Mouse (Mus musculus) brain, adult 2 months (tissue): ENCODE data around the gene Ablim1.

ENCODE experiments used
- DNase-seq: peaks from one replicate; pipeline ENCODE4 v3.0.0; 2011; ENCODE audit warnings: low read depth, low spot score

The Ablim1 gene

GRCm38 (mm10) chr19:57304666-57305065, 10.1 kb downstream of the Ablim1 start:
- DNase-seq, result peak; percentile 53

DNA sequence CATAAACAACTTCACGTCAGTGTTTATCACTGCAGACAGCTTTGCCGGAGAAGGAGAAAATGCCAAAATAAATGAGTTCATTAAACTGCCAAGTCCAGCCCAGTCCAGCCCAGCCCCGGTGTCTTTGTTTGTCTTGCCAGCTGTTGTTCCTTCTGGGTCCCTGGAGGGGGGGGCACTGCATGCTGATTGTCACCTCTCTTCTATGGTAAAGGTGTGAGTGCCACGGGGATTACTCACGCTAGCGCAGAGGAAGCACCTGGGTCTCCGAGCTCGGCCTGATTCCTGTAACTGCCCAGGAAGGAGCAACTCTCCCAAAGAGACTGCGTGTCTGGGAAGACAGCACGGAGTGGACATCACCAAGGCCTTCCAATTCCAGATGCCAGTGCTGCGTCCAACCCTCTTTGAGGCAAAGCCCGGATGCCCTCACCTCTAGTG, 12.7 kb downstream of the Ablim1 start:
- DNase-seq, result no peak

DNA sequence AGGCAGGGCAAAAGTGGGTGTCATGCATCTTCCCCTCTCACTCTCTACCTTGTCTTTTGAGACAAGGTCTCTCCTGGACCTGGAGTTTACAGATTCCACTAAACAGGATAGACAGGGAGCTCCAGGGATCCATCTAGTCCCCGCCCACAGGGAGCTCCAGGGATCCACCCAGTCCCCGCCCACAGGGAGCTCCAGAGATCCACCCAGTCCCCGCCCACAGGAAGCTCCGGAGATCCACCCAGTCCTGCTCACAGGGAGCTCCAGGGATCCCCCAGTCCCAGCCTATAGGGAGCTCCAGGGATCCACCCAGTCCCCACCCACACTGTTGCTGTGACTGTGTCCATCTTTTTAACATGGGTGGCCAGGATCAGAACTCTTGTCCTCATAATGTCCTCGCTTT, 16.7 kb downstream of the Ablim1 start:
- no peak for DNase-seq

DNA sequence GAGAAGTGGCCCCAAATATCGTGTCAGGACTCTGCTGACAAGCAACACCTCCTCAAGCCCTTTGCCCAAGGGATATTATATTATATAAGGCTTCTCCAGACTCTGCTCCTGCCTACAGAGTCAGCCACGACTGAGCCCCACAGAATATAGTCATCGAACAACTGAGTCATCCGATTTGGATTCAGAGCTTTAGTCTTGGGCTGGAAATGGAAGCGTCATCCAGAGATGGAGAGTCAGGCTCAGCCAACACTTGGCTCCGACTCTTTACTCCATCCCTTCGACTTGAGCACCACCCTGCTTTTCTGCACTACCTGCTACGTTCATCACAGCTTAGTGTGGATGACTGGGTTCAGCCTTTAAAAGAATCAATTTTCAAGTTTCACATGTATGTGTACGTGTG, 17.3 kb downstream of the Ablim1 start:
- peak; percentile 84 for DNase-seq

- DNase-seq, result peak; percentile 93
Observed at GRCm38 (mm10) chr19:57296539-57296938, 18.2 kb downstream of the Ablim1 start.

- DNase-seq, result no peak
Observed at GRCm38 (mm10) chr19:57295521-57295920, 19.2 kb downstream of the Ablim1 start.

DNA sequence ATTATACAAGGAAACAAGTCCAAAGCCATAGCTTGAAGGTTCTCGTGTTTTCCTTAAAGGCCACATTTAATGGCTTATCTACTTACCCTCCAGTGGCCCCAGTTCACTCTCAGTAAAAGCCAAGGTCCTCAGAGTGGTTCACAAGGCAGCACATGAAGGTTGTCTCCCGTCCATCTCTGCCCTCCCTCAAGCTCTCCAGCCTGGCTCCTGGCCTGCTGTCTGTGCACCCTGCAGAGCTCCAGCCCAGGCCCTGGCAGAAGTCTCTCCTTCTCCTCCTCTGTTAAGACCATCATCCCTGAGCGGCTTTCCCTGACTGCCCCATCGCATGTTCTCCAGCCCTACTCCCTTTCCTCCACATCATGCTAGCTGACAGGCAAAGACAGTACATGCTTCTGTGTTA, 20.4 kb downstream of the Ablim1 start:
- peak; percentile 69 for DNase-seq

DNA sequence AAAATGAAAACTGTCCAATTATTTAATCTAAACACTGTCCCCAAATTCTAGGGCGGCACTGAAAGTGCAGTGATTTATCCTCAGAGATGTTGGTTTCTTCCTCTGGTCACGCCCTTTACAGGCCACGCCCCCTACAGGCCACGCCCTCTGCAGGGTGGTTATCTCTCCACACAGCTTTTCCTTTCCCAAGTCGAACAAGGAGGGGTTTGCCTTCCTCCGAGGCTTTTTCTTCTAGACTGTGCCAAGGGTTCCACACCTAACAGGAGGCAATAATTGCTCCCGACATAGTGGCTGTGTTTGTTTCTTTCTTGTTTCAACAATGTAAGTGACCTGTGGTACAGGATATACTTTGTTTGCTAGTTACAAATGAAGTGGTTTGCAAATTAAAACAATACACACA, 21.0 kb downstream of the Ablim1 start:
- no peak for DNase-seq

DNA sequence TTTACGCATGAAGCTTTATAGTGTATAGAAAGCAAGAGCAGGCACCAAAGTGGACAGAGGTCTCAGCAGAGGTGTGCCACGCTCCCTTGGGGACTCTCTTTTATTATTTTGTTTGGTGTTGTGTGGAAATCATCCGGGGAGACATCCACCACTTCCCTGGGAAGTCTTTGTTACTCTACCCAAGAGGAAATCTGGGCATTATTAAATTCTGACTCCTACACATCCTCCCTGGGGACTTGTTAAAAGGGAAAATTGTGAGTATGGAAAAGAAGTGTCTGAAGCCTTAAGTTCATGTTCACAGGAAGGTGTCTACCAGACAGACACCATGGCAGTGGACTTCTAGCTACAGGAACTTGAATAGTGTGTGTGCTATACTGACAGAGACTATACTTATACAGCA, 31.4 kb downstream of the Ablim1 start:
- DNase-seq, result no peak

GRCm38 (mm10) chr19:57282642-57283041, 32.1 kb downstream of the Ablim1 start:
- peak; percentile 55 for DNase-seq

- no peak for DNase-seq
Observed at GRCm38 (mm10) chr19:57279666-57280065, 35.1 kb downstream of the Ablim1 start.

GRCm38 (mm10) chr19:57278263-57278662, 36.5 kb downstream of the Ablim1 start:
- DNase-seq, result no peak

DNA sequence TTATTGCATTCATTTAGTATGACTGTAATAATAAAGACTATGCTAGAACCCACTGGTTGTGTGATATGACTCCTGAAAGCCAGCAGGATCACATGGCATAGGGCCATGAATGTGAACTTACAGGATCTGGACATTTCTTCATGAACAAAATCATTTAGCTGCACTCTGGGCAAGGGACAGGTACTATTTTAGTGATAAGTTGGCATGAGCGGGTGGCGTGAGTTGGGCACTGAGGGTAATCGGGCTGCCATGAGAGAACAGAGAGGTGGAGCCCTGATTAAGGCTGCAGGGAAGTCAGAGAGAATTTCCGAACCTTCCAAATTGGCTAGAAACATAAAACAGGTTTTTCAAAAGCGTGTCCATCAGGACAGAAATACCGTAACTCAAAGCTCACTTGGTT, 37.7 kb downstream of the Ablim1 start:
- no peak for DNase-seq

DNA sequence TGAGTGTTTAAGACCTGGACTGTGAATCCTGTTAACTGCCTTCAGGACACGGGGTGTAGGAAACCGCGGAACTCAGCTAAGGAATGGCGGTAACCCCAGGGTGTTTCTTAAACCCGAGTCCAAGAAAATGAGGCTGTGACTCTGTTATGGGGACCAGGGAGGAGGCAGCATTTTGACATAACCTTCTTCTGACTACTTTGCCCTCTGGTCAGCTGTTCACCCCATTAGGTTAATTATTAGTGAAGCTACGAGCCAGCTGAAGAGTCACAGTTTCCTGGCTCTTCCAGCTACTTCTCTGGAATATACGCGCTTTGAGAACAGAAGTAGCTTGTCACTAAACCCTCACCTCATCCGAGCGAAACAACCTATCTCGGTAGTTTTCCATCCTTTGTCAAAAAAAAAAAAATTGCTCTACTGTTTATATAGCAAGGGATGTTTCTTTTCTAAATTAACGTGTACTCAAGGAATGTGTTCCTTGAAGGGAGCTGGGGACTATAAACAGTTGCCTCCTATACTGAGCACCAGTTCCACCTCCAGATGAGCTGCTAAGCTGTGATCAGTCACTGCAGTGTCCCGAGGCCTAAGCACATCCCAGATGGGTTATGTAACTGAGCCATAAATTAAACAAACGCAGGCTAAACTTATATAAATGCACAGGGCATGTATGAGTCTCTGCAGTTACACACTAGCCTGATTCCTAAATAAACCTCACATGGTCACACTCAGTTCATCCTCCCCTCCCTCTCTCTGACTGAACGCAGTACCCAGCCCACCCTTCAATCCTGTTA, 39.4 kb downstream of the Ablim1 start:
- DNase-seq, result peak; percentile 91

DNA sequence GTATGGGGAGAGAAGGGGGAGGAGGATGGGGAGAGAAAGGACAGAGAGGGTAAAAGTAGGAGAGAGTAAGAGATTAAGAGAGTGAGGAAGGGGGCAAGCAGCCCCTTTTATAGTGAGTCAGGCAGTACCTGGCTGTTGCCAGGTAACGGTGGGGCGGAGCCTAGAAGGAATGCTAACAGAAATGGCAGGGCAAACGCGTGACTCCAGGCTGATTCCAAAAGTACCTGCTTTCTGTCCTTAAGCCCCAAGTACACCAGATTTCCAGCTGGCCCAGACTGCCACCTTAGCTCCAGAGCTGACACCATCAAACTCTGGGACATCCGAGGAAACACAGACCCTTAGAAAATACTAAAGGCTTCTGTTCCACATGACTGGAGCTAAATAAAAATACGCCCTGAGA, 40.0 kb downstream of the Ablim1 start:
- DNase-seq, result peak; percentile 79

- DNase-seq, result peak; percentile 79
Observed at GRCm38 (mm10) chr19:57274286-57274685, 40.4 kb downstream of the Ablim1 start.

- peak; percentile 83 for DNase-seq
Observed at GRCm38 (mm10) chr19:57272824-57273613, 41.7 kb downstream of the Ablim1 start.

DNA sequence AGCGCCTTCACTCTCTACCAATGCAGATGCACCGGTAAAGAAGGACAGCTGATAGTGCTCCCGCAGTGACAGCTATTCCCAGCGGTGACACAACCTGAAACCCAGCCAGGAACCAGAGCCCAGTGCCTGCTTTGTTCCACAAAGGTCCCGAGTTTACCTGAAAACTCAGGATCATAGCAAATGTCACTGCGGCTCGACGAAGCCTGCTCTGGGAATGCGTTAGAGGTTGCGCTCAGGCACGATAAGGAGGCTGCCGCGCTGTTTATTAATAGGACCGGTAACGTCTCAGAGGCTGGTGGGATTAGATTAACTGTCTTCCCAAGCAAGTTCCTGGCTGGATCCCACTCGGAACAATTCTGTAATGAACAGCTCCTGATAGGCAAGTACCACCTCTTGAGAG, 43.0 kb downstream of the Ablim1 start:
- no peak for DNase-seq

DNA sequence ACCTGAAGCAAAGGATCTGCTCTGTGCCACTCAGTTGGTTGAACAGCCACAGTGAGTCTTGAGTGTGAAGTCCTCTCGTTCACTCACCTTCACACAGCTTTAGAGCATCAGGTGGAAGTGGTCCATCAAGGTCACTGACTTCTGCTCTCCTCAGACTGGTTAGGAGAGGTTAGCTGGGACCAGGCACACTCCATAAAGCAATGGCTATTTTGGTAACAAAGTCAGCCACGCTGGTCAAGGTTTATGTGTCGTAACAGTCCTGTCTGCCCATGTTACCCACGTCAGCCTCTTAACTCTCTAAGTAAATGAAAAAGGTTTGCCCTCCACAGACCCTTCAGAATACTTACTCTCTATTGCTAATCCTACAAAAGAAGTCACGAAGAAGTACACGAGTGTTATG, 44.0 kb downstream of the Ablim1 start:
- no peak for DNase-seq

- no peak for DNase-seq
Observed at GRCm38 (mm10) chr19:57269791-57270190, 44.9 kb downstream of the Ablim1 start.

DNA sequence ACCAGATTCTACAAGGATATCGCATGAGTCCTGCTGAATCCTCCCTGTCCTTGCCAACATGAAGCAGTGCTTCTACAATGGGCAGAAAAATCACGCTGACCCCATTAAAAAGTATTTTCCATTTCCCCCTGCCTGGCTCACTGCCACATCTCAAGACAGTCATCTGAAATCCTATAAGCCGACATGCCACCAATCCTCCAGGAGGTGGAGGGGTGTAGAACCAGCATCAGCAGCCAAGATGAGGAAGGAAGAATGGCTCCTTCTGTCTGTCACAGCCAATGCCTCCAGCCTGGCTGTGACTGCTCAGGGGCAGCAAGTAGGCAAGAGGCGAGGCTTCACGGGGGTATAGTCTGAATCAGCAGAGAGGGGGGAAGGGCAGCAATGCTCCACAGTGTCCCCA, 47.2 kb downstream of the Ablim1 start:
- no peak for DNase-seq

- no peak for DNase-seq
Observed at GRCm38 (mm10) chr19:57266374-57267085, 48.2 kb downstream of the Ablim1 start.
